Mouse (Mus musculus): ENCODE measurements at regions not wholly inside any gene's neighbourhood (a gene's known extent, or its start where the extent isn't known, plus 50 kb on each side); places are given as distances from the start of the nearest gene placed in this dataset.

DNA sequence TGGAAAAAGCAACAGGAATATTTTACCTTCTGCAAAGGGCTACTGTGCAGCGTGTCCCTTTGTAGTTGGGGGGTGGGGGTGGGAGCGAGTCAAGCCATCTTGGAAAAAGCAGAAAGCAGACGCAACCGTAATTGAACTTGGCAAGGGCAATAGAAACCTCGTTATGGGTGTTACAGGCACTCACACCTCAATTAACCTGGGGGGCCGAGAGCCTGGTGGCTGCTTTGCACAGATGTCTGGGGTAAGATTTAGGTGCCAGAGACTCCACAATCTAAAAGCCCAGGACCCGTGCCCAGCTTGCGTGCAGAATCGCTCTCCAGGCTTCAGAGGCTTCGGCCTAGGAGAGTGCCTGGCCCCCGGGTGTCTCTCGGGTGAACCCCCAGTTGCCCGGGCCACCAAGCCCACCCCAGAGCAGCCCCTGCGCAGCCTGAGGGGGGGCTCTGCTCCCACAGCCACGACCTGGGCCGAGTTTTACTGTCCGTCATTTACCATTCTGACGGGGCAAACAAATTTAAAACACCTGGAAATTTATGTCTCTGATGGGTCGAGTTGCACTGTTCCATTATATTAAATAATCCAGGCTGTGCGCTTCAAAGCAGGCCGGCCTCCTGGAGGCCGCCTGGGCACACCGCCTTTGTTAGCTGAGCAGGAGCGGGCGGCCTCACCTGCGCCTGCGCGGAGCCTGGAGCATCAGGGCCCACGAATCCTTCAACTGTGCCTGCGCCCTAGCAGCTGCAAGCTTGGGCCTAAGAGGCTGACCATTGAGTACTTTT, 212.4 kb downstream of the Srbd1 start:
- Histone ChIP-seq H3K36me3 (no peaks in the 10 kb centered on the region), H3K4me1 (peaks cover 5% of the 10 kb centered on the region; the same call in 1 of the 2 replicates), H3K9me3 (replicated peaks) (no peaks in the 10 kb centered on the region), H3K27me3 (ENCODE audit: low read depth, poor library complexity, severe bottlenecking) (peaks cover 5% of the 10 kb centered on the region; the same call in 1 of the 2 replicates), H3K27ac (replicated peaks) (no peak overlapping the region), H3K4me3 (no peak overlapping the region)
- no peak for DNase-seq (ENCODE audit: low spot score)
- WGBS = 86% methylated on average over 30 of the region's 30 CpGs

DNA sequence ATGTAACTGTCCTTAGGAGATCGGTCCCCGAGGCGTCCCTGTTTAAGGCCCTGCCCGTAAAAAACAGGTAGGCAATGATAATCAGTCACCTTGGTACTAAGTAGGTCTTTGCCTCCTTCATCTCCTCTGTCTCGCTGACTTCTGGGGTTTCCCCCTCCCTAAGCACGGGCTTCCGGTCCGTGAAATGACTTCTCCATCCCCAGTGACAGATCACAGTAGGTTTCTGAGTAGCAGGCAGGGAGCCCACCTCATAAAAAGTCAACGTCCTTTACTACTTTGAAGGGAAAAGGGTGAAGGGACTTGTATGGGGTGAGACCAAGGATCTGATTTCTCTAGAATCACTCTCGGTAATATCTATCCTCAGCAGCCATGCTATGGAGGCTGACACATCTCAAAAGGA, 213.0 kb downstream of the Srbd1 start:
- WGBS = 92% methylated on average over 10 of the region's 10 CpGs
- Histone ChIP-seq H3K9me3 (replicated peaks) (no peaks in the 10 kb centered on the region), H3K4me1 (peaks cover 5% of the 10 kb centered on the region; the same call in 1 of the 2 replicates), H3K27me3 (ENCODE audit: low read depth, poor library complexity, severe bottlenecking) (peaks cover 5% of the 10 kb centered on the region; the same call in 1 of the 2 replicates), H3K4me3 (no peak overlapping the region), H3K36me3 (no peaks in the 10 kb centered on the region), H3K27ac (replicated peaks) (no peak overlapping the region)
- no peak for DNase-seq (ENCODE audit: low spot score)

DNA sequence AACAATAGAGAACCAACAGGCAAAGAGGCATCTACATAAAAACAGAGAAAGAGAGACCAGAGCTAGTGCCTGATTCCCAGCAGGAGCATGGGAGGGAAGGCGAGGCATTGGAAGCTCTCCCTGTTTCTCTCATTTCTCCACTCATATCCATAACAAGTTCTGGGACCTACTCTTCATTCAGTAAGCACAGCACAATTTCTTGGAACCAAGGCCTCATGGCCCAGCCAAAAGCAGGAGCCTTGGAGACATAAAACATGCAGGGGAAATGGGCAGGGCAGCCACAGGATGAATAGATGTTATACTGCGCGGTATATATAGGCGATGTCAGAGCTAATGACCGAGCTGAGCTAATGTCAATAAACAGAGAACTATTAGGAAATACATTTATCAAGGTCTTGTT, 214.2 kb downstream of the Srbd1 start:
- WGBS = 89% methylated on average over 5 of the region's 5 CpGs
- Histone ChIP-seq H3K27me3 (ENCODE audit: low read depth, poor library complexity, severe bottlenecking) (peaks cover 5% of the 10 kb centered on the region; the same call in 1 of the 2 replicates), H3K27ac (replicated peaks) (no peak overlapping the region), H3K4me1 (peaks cover 5% of the 10 kb centered on the region; the same call in 1 of the 2 replicates), H3K4me3 (no peak overlapping the region), H3K36me3 (no peaks in the 10 kb centered on the region), H3K9me3 (replicated peaks) (no peaks in the 10 kb centered on the region)
- no peak for DNase-seq (ENCODE audit: low spot score)

DNA sequence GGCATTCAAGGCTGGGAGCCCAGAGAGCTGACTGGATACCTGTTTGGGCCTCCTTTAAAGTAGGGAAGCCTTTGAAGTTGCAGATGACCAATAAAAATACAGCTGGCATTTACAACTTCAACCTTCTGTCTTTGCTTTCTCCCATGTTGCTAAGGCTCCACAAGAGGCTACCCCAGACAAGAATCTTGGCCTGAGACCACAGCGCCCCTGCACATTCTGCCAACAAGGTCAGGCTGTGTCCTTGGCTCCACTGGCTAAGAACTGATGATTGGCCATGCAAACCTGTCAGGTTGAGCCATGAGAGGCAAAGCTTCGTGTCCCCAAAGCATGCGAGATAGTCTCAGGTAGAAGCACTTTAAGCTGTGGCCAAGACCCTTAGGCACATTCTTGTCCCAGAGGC, 214.6 kb downstream of the Srbd1 start:
- peaks cover 5% of the 10 kb centered on the region; the same call in 1 of the 2 replicates for H3K27me3 ChIP-seq (ENCODE audit: low read depth, poor library complexity, severe bottlenecking)
- 86% methylated on average over 3 of the region's 3 CpGs for WGBS

DNA sequence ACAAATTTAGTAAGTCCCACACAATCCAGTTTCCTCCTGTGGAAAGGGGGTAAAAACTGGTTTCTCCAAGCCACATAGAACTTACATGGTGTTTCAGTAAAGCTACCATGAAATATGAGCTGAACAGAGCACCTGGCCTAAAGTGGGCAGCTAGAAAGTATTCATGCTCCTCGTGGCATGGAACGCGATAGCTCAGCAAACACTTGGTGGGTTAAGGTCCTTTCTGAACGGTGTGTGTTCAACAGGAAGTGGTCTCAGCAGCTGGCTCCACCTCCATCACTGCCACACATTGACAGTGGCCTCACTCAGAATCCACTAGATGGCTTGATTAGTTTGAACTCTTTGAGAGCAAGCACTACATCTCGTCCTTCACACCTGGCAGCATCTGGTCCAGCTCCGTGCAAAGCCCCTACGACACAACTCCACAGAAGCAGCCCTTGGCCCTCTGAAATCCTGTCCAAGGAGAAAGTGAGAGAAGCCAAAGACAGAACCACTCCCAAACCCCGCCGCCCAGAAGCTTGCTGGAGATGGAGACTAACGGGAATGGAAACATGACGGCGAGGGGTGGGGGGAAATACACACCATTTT, 215.2 kb downstream of the Srbd1 start:
- Histone ChIP-seq H3K27ac (replicated peaks) (no peak overlapping the region), H3K27me3 (ENCODE audit: low read depth, poor library complexity, severe bottlenecking) (peaks cover 5% of the 10 kb centered on the region; the same call in 1 of the 2 replicates), H3K9me3 (replicated peaks) (no peaks in the 10 kb centered on the region), H3K36me3 (no peaks in the 10 kb centered on the region), H3K4me3 (no peak overlapping the region), H3K4me1 (peaks cover 5% of the 10 kb centered on the region; the same call in 1 of the 2 replicates)
- whole genome bisulfite sequencing = 91% methylated on average over 12 of the region's 12 CpGs
- DNase-seq (ENCODE audit: low spot score) = no peak

More for the DNA sequence above, 214.6 kb downstream of the Srbd1 start:
- DNase-seq (ENCODE audit: low spot score) = no peak
- H3K36me3 ChIP-seq = no peaks in the 10 kb centered on the region
- peaks cover 5% of the 10 kb centered on the region; the same call in 1 of the 2 replicates for H3K4me1 ChIP-seq
- H3K4me3 ChIP-seq = no peak overlapping the region
- no peaks in the 10 kb centered on the region for H3K9me3 ChIP-seq (replicated peaks)
- no peak overlapping the region for H3K27ac ChIP-seq (replicated peaks)

DNA sequence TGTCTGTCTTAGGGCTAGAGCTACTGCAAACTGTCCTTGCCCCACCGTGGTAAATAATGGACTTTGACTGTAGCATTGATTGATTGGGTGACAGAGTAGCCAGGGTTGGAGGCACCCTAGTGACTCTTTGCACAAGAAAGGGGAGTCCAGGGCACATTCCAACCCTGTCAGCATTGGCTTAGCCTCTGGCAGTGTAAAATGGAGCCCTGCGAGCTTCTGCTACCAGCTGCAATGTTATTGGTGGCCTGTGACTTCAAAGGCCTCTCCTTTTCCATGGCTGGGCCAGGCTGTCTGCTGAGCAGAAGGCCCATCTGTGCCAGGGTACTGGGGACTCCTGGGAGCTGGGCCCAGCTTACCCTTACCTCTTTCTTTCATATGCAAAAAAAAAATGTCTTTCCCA, 216.4 kb downstream of the Srbd1 start:
- H3K27me3 ChIP-seq (ENCODE audit: low read depth, poor library complexity, severe bottlenecking) = peaks cover 5% of the 10 kb centered on the region; the same call in 1 of the 2 replicates
- WGBS = 71% methylated on average over 2 of the region's 2 CpGs
- H3K27ac ChIP-seq (replicated peaks) = no peak overlapping the region
- H3K9me3 ChIP-seq (replicated peaks) = no peaks in the 10 kb centered on the region
- H3K4me3 ChIP-seq = no peak overlapping the region
- no peaks in the 10 kb centered on the region for H3K36me3 ChIP-seq
- DNase-seq (ENCODE audit: low spot score) = no peak
- peaks cover 5% of the 10 kb centered on the region; the same call in 1 of the 2 replicates for H3K4me1 ChIP-seq

DNA sequence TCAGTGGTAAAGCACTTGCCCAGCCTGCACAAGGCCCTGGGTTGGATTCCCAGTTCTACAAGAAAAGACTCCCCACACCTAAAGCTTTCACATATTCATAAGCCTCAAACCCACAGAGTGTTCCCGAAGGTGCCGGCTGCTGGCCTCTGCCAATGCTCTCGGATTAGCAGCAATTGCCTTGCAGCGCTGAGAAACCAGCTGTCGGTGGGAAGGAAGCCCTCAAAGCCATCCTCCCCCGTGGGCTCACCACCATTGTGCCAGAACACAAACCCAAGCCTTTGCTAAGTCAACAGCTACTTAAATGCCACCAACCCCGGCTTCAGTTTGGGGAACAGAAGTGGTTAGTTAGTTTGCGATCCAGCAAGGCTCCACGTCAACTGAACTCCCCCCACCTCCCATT, 217.7 kb downstream of the Srbd1 start:
- no peak overlapping the region for H3K27ac ChIP-seq (replicated peaks)
- no peaks in the 10 kb centered on the region for H3K9me3 ChIP-seq (replicated peaks)
- no peaks in the 10 kb centered on the region for H3K36me3 ChIP-seq
- peaks cover 5% of the 10 kb centered on the region; the same call in 1 of the 2 replicates for H3K27me3 ChIP-seq (ENCODE audit: low read depth, poor library complexity, severe bottlenecking)
- DNase-seq (ENCODE audit: low spot score) = no peak
- H3K4me3 ChIP-seq = no peak overlapping the region
- 74% methylated on average over 9 of the region's 9 CpGs for WGBS
- H3K4me1 ChIP-seq = peaks cover 5% of the 10 kb centered on the region; the same call in 1 of the 2 replicates

DNA sequence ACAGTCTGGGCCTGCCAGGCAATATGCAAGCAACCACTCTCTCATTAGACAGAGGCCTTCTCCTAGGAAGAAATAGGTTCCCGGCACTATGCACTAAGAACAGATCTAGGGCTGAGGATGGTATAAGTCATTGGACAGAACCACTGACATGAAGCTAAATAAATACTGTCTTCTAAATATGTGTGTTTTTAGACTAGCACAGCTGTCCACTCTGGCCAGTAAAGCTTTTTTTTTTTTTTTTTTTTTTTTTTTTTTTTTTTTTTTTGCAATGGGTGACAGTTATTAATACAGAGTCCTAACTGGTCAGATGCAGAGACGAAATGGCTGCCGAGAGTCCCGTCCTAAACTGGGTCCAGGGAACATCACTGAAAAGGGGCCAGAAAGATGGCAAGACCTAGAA, 218.9 kb downstream of the Srbd1 start:
- Histone ChIP-seq H3K4me3 (no peak overlapping the region), H3K9me3 (replicated peaks) (no peaks in the 10 kb centered on the region), H3K4me1 (0 out of 2 replicates have a peak, but pooled peaks cover under 1% of the 10 kb centered on the region), H3K27ac (replicated peaks) (no peak overlapping the region), H3K27me3 (ENCODE audit: low read depth, poor library complexity, severe bottlenecking) (peaks cover 5% of the 10 kb centered on the region; the same call in 1 of the 2 replicates), H3K36me3 (no peaks in the 10 kb centered on the region)
- WGBS = 95% methylated on average over 4 of the region's 4 CpGs
- DNase-seq (ENCODE audit: low spot score) = no peak

DNA sequence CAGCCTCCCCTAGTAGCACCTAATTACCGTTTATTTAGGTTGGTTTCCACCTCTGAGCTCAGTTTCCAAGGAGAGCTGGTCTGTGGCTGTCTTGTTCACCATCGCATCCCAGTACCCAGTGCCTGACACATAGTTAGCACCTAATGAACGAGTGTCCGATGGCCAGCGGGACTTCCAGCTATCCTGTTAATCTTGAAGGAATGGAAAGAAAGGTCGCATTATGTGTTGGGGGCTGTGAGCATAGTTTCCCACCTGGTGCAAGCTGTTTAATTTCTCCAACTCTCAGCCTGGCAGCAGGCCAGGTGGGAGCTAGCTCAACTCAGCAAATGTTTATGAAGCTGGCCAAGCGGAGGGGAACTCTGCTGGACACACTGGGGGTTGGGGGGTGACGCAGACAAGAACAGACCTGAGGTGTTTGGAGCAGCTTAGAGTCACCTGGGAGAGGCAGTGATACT, 223.7 kb downstream of the Srbd1 start:
- WGBS = 85% methylated on average over 8 of the region's 8 CpGs
- Histone ChIP-seq H3K9me3 (replicated peaks) (no peaks in the 10 kb centered on the region), H3K36me3 (no peaks in the 10 kb centered on the region), H3K4me3 (no peak overlapping the region), H3K4me1 (no peaks in the 10 kb centered on the region), H3K27me3 (ENCODE audit: low read depth, poor library complexity, severe bottlenecking) (no peaks in the 10 kb centered on the region), H3K27ac (replicated peaks) (no peak overlapping the region)
- no peak for DNase-seq (ENCODE audit: low spot score)

DNA sequence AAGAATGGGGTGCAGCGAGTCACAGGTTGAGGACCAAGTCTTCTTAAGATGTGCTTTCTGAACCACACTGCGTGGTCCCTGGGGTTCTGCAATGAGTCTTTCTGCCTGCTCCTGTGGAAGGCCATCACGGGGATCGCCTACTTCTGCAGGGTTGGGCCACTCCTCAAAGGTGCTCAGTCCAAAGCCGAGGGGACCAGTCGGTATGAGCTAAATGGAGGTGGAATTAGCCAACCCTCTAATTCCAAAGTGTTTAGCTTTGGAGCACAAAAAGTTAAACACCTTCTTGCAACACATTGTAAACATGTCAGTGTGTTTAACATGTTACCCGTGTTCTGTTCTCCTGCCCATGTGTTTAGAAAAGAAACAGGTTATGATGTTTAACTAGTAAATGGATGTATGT, 225.1 kb downstream of the Srbd1 start:
- Histone ChIP-seq H3K27ac (replicated peaks) (no peak overlapping the region), H3K4me3 (no peak overlapping the region), H3K4me1 (no peaks in the 10 kb centered on the region), H3K9me3 (replicated peaks) (no peaks in the 10 kb centered on the region), H3K27me3 (ENCODE audit: low read depth, poor library complexity, severe bottlenecking) (no peaks in the 10 kb centered on the region), H3K36me3 (no peaks in the 10 kb centered on the region)
- 88% methylated on average over 7 of the region's 7 CpGs for WGBS
- DNase-seq (ENCODE audit: low spot score) = no peak

DNA sequence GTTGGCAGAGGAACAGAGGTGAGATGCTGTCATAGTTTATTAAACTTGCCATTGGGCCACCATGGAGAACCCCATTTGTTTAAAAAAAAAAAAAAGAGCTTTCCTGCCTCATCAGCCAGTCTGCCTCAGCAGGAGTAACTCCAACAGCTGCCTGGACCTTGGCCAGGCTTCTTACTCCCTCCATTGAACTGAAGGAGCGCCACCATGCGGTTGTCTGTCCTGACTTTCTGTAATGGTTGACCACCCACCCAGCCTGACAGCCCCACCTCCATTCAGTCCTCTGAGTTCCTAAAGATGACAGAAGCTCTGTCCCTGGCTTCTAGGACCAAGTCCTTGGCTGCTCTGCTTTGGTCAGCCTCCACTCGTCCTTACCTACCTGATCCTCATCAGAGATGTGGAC, 227.8 kb upstream of the Six2 start:
- Histone ChIP-seq H3K4me1 (peaks cover 16% of the 10 kb centered on the region), H3K27me3 (ENCODE audit: low read depth, poor library complexity, severe bottlenecking) (no peaks in the 10 kb centered on the region), H3K4me3 (no peak overlapping the region), H3K27ac (replicated peaks) (no peak overlapping the region), H3K9me3 (replicated peaks) (no peaks in the 10 kb centered on the region), H3K36me3 (no peaks in the 10 kb centered on the region)
- no peak for DNase-seq (ENCODE audit: low spot score)
- 92% methylated on average over 3 of the region's 3 CpGs for WGBS

DNA sequence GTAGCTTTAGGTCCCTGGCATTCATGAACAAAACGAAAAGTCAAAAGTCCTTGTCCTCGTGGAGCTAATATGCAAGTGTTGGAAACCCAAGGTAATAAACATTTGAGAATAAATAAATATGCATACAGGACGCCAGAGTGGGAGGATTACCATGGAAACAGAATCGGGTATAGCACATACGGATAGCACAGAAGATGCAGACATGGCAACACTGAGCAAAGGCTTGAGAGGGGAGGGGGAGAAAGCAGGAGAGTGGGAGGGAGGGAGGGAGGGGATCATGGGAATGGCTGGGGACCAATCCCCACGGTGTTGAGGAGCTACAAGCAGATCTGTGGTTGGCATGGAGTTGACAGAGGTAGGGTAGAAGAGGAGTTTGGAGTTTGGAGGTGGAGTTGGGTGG, 226.0 kb upstream of the Six2 start:
- Histone ChIP-seq H3K36me3 (no peaks in the 10 kb centered on the region), H3K4me3 (no peak overlapping the region), H3K27me3 (ENCODE audit: low read depth, poor library complexity, severe bottlenecking) (no peaks in the 10 kb centered on the region), H3K27ac (replicated peaks) (no peak overlapping the region), H3K4me1 (peaks cover 16% of the 10 kb centered on the region), H3K9me3 (replicated peaks) (no peaks in the 10 kb centered on the region)
- 80% methylated on average over 6 of the region's 6 CpGs for WGBS
- DNase-seq (ENCODE audit: low spot score) = no peak

DNA sequence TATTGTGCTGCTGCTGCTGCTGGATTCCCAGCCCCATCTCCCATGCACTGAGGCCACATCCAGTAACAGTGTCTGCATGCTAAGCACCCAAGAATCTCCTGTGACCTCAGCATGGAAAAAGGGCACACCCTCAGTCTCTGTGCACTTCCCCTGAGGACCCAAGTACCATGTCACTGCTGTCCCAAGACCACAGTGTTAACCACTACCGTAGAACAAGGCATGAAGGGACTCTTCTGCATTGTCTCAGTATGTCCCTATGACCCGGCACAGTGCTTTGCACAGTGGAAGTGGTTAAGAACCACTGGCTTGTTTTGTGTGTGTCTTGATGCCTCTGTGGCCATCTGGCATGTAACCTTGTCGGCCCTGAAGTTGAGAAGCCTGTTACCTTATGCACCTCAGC, 220.6 kb upstream of the Six2 start:
- Histone ChIP-seq H3K4me3 (no peak overlapping the region), H3K9me3 (replicated peaks) (no peaks in the 10 kb centered on the region)
- WGBS = 91% methylated on average over 3 of the region's 3 CpGs

More for the DNA sequence above, 220.6 kb upstream of the Six2 start:
- no peak for DNase-seq (ENCODE audit: low spot score)
- Histone ChIP-seq H3K4me1 (peaks cover 9% of the 10 kb centered on the region), H3K36me3 (no peaks in the 10 kb centered on the region), H3K27ac (replicated peaks) (no peak overlapping the region), H3K27me3 (ENCODE audit: low read depth, poor library complexity, severe bottlenecking) (no peaks in the 10 kb centered on the region)

Measured in midbrain, embryonic 10.5 days (tissue).